Mouse (Mus musculus) cerebellum, postnatal 4 days (tissue): Measurements from ENCODE around the gene Ypel1.
A peak's percentile ranks its signal among the peaks of the same experiment; 100 is the strongest.

Experiments
- DNase-seq, 2 experiments: peaks; one replicate each; pipeline ENCODE4 v3.0.0; 2022; ENCODE audit warnings: low spot score in 2 of 2, mixed read lengths in 1 of 2

Ypel1 gene

DNA sequence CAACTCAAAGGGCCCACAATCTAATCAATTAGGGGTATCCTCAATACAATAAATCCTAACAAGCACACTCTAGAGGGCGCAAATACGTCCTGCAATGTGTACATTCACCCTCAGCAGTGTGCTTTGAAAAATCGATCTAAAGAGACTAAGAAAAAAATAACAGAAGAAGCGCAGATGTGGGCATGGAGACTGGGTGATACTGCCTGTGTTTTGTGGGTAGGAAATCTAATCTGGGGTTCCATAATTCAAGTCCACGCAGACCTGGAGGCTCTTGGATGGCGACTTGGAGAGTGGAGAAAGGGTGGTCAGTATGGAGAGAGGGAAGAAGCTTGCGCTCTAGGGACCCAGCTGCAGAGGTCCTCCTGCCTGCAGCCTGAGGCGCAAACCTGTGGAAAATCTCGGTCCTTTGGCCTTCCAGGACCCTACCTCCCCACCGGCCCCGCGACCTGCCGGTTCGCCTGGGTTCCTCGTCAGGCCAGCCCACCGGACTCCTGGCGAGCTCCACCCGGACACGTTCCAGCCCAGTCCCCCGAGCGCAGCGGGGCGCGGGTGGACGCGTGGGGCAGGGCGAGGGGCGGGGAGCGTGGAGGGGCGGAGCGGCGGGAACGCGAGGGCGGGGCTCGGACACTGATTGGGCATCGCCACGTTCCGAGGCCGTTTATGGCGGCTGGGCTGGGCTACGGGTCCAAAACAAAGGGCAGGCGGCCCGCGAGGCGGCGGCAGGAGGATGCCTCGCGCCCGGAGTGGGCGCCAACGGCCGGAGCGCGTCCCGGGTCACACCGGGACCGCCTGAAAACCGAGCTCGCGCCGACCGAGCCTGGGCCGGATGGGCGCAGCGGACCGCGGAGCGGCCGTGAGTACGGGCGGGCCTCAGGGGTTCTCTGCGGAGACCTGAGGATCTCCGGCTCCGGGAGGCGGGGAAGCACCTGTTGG is at the start of gene Ypel1:
Ypel1 (plus strand) TSS at position 186 of the 933 bp plus-strand sequence.
- peak; percentile 63 to 87 for DNase-seq

DNA sequence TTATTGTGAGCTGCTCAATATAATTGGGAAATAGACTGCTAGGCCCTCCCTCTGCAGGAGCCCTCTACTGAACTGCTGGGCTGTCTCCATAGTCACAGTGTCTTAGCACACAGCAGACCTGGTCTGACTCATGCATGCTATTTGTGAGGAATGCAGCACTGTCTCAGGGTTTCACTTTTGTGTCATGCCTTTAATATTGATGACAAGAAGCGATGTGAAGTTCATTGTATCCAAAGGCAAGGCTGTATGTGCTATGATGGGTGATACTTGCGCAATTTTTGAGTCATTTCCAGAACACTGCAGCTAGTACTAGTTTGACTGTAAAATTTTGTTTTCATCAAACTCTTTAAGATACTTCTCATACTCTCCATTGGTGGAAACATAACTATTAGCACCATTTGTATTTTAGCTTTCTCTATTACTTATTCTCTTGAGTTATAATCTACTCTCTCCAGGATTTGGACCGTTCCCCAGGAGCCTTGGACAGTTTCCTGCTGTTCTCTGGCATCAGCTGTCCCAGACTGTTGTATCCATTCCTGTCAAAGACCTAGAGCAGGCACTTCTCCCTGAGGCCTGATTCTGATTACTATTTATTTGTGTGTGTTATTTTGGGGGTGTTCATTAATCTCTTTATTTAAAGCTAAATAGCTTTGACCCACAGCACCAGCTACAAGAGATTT is 44.9 kb upstream of the Ypel1 start:
- DNase-seq: no peak

DNA sequence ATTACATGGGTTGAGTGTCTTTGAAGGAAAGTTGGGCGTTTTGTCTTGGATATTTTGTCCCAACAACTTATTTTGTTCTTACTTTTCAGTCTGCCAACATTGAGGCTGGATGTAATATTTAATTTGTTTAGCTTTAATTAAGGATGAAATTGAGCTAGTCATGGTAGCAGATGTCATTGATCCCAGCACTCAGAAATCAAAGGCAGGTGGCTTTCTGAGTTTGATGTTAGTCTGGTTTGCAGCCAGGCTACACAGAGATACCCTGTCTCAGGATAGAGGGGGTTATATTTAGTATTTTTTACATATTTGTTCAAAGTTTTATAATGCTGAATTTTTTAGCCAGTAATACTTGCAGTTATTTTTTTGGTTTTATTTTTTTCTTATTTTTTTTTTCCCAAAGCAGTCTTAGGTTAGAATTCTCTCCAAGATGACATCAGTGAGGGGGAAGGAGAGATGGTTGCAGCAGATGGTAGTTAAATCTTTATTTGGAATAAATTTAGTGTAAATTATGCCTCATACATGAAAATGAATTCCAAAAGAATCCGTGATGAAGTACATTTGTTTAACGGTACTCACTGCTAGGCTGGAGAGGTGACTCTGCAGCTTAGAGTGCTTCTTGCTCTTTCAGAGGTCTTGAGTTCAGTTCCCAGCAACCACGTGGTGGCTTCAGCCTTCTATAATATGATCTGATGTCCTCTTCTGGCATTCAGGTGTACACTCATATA is 39.4 kb upstream of the Ypel1 start:
- no peak for DNase-seq

GRCm38 (mm10) chr16:17033754-17034153 is 35.7 kb upstream of the Ypel1 start:
- DNase-seq: no peak

- no peak for DNase-seq
These were observed 28.8 kb upstream of the Ypel1 start for GRCm38 (mm10) chr16:17040716-17041115.

- no peak for DNase-seq
These were observed 28.1 kb upstream of the Ypel1 start for GRCm38 (mm10) chr16:17041417-17041816.

GRCm38 (mm10) chr16:17044320-17044719 is 25.2 kb upstream of the Ypel1 start:
- no peak for DNase-seq

DNA sequence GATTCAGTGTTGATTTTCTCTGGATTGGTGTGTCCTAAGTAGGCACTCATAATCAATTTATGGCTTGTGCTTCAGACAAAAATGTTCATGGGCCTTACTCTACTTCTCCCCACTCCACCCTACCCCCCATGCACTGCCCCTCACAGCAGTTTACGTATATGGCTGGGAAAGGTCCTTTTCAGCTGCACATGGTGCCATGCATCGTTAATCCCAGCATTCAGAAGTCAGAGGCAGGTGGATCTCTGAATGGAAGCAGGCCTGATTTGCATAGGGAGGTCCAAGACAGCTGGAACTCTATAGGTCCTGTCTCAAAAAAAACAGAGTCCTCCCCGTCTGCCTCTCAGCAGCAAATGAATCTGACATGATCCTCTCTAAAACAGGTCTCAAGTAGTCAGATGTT is 24.2 kb upstream of the Ypel1 start:
- no peak for DNase-seq

GRCm38 (mm10) chr16:17049886-17050285 is 19.6 kb upstream of the Ypel1 start:
- DNase-seq: no peak

GRCm38 (mm10) chr16:17052087-17052486 is 17.4 kb upstream of the Ypel1 start:
- no peak for DNase-seq

DNA sequence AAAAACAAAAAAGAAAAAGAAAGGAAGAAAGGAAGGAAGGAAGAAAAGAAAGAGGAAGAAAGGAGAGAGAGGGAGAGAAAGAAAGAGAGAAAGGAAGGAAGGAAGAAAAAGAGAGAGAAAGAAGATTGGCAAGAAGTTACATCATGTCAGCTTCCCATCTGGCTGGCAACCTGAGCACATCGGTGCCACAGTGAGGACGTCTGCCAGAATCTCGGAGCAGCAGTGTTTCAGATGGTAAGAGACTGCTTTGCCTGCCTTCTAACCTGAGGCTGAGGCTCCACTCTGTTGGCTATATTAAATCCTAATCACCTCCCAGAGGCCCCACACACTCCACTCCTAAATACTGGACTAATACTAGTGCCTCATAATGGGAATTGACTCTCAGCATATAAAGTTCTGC is 15.6 kb upstream of the Ypel1 start:
- no peak for DNase-seq

GRCm38 (mm10) chr16:17055584-17055983 is 13.9 kb upstream of the Ypel1 start:
- DNase-seq: no peak

- DNase-seq: no peak
These were observed 7.2 kb upstream of the Ypel1 start for GRCm38 (mm10) chr16:17062338-17062737.

DNA sequence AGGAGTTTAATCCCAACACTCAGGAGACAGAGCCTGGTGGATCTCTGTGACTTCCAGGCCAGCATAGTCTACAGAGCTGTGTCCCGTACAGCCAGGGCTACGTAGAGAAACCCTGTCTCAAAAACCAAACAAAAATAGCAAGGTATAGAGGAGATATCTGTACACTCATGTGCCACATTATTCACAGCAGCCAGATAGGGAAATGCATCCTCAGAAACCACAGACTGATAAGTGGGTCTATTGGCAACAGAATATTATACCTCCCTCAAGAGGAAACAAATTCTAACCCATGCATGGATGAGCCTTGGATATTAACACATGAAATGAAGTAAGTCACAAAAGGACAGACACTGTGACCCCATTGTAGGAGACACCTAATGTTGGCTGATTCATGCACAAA is 1.9 kb upstream of the Ypel1 start:
- no peak for DNase-seq

DNA sequence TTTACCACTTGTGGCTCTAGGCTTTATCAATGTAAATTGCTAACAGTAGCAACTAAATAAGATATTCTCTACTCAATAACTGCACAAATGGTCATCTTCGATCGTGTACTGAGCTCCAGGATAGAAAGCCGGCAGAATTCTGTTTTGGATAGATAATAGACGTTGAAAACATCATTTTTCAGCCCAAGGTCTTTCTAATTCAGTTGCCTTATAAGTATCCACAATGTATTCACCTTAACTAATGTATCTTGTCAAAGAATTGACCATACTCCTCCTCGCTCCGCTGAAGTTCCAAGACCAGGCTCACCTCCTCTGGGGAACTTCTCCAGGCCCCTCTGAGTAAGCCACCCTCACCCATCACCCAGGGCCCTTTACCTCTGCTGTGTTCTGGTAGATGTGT is 1.2 kb downstream of the Ypel1 start:
- DNase-seq: no peak

- DNase-seq: no peak
These were observed 3.5 kb downstream of the Ypel1 start for GRCm38 (mm10) chr16:17073000-17073399.

DNA sequence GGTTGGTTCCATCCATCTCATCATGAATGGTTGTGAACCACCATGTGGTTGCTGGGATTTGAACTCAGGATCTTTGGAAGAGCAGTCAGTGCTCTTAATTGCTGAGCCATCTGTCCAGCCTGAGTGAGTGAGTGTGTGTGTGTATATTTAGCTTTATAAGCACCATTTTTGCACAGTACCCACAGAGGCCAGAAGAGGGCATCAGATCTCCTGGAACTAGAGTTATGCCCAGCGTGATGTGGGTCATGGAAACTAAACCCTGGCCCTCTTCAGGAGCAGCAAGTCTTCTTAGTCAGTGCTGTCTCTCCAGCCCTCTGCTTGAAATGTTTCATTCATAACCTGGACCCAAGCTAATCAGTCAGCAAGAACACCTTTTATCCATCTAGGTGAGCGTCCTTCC is 6.8 kb downstream of the Ypel1 start:
- no peak for DNase-seq

DNA sequence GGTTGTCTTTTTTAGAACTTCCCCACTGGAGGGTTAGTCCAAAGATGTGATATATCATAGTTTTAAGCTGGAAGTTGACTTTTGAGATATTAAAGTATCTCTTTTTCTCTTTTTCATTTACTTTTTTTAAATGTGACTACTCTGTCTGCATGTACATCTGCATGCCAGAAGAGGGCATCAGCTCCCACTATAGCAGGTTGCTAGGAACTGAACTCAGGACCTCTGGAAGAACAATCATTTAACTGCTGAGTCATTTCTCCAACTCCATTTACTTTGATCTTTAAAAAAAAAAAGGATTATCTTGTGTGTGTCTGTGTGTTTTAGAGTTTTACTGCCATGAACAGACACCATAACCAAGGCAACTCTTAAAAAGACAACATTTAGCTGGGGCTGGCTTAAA is 7.4 kb downstream of the Ypel1 start:
- DNase-seq: no peak

DNA sequence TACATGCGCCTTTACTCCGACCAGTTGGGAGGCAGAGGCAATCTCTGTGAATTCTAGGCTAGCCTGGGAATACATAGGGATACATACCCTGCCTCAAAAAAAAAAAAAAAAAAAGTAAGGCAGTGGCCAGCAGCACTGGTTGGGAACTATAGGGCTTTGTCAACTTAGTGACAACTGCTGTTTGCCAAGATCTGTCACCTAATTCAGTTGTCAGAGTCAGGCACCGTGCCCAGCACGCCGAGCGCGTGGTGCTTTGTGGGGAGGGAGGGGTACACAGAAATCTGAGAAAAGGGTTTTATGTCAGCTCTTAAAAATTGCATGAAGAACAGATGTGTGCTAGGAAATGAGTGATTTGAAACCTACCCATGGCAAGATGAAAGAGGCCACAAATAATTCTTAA is 8.6 kb downstream of the Ypel1 start:
- DNase-seq: no peak

DNA sequence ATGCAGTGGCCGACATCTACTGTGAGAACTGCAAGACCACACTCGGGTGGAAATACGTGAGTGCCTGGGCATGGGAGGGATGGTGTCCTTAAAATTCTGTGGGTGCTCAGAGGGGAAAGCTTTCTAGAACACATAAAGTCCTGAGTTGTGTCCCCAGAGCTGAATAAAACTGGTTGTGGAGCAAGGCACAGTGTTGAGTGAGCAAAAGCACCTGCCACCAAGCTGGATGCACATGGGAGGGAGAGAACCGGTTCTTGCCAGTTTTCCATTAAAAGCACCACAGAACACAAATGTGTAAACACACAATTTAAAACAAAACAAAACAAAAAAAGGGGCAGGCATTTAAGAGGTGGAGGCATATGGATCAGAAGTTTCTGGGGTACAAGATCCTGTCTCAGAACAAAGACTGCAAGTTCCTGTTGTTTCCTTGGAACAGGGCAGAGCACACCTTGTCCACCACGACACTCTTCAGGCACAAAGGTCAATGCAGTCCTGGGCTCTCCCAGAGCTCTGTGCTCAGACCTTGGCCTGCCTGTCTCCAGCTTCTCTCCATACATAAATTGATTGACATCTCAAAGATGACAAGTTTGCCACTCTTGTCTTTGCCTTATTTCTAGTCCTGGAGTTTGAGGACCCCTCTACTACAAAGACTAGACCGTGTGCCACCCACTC is 12.8 kb downstream of the Ypel1 start:
- no peak for DNase-seq

GRCm38 (mm10) chr16:17085636-17086035 is 16.1 kb downstream of the Ypel1 start:
- no peak for DNase-seq

- no peak for DNase-seq
These were observed 16.7 kb downstream of the Ypel1 start for GRCm38 (mm10) chr16:17086241-17086640.
